Mouse (Mus musculus): ENCODE results near the gene Klc4.

Klc4 gene

GRCm38 (mm10) chr17:46651755-46652547 is 6.1 kb upstream of the Klc4 start:
- DNase-seq (ENCODE audit: low spot score in 2 of 2): no peak

GRCm38 (mm10) chr17:46651292-46651691 is 5.5 kb upstream of the Klc4 start:
- DNase-seq (ENCODE audit: low spot score in 2 of 2): no peak

GRCm38 (mm10) chr17:46650232-46651031 is 4.6 kb upstream of the Klc4 start, which contains the start of gene Cul7:
TSS of gene Cul7 (plus strand) at chr17:46650337.
- peak; percentile 82 to 84 for DNase-seq (ENCODE audit: low spot score in 2 of 2)

- DNase-seq (ENCODE audit: low spot score in 2 of 2): no peak
Observed at GRCm38 (mm10) chr17:46649811-46650210, 4.0 kb upstream of the Klc4 start.

GRCm38 (mm10) chr17:46648436-46648835 is 2.6 kb upstream of the Klc4 start:
- DNase-seq (ENCODE audit: low spot score in 2 of 2): no peak

- DNase-seq (ENCODE audit: low spot score in 2 of 2): no peak
Observed at GRCm38 (mm10) chr17:46647279-46647678, 1.5 kb upstream of the Klc4 start.

- no peak for DNase-seq (ENCODE audit: low spot score in 2 of 2)
Observed at GRCm38 (mm10) chr17:46646322-46646662, 470 bp upstream of the Klc4 start.

GRCm38 (mm10) chr17:46644916-46645475 is 826 bp downstream of the Klc4 start:
- DNase-seq (ENCODE audit: low spot score in 2 of 2): no peak

GRCm38 (mm10) chr17:46644152-46644805 is 1.5 kb downstream of the Klc4 start:
- no peak for DNase-seq (ENCODE audit: low spot score in 2 of 2)

- DNase-seq (ENCODE audit: low spot score in 2 of 2): no peak
Observed at GRCm38 (mm10) chr17:46642060-46642459, 3.8 kb downstream of the Klc4 start.

GRCm38 (mm10) chr17:46639929-46640328 is 5.9 kb downstream of the Klc4 start:
- DNase-seq (ENCODE audit: low spot score in 2 of 2): no peak

- peak in 1 of 2 experiments; percentile 41 for DNase-seq (ENCODE audit: low spot score in 2 of 2)
Observed at GRCm38 (mm10) chr17:46636831-46637523, 8.8 kb downstream of the Klc4 start.

GRCm38 (mm10) chr17:46629685-46630441 is 16.0 kb downstream of the Klc4 start:
- DNase-seq (ENCODE audit: low spot score in 2 of 2): peak; percentile 19 to 22

GRCm38 (mm10) chr17:46628791-46629684 is 16.8 kb downstream of the Klc4 start, which contains the start of gene Ptk7:
TSS of gene Ptk7 (minus strand) at chr17:46629504.
- DNase-seq (ENCODE audit: low spot score in 2 of 2): no peak

GRCm38 (mm10) chr17:46628471-46628790 is 17.4 kb downstream of the Klc4 start:
- no peak for DNase-seq (ENCODE audit: low spot score in 2 of 2)

- DNase-seq (ENCODE audit: low spot score in 2 of 2): no peak
Observed at GRCm38 (mm10) chr17:46627409-46627808, 18.4 kb downstream of the Klc4 start.

- no peak for DNase-seq (ENCODE audit: low spot score in 2 of 2)
Observed at GRCm38 (mm10) chr17:46624598-46624997, 21.2 kb downstream of the Klc4 start.

- DNase-seq (ENCODE audit: low spot score in 2 of 2): no peak
Observed at GRCm38 (mm10) chr17:46623819-46624557, 21.8 kb downstream of the Klc4 start.

- no peak for DNase-seq (ENCODE audit: low spot score in 2 of 2)
Observed at GRCm38 (mm10) chr17:46622269-46622668, 23.6 kb downstream of the Klc4 start.
